Mouse (Mus musculus) bone marrow, adult 2 months (tissue): ENCODE measurements around the gene Cpox. TPM values are rescaled to one million over a fixed set of nuclear protein-coding genes. Genes with fewer than 3 reads are reported as not detected.

Source experiments
- H3K27ac ChIP-seq: fragments of 200-500 bp; 2 replicates; pipeline ENCODE4 v1.5.1; 2012; ENCODE audit warnings: low read depth, mild to moderate bottlenecking, control low read depth, inconsistent platforms, low read length; ENCODE audit not compliant: control insufficient read depth, poor library complexity, insufficient read depth
- H3K4me1 ChIP-seq: fragments of 200-500 bp; 2 replicates; pipeline ENCODE4 v1.6.1; 2011; ENCODE audit warnings: low read length; ENCODE audit not compliant: control insufficient read depth, insufficient read depth
- H3K4me3 ChIP-seq: fragments of 200-500 bp; replicated peaks from 2 replicates; pipeline ENCODE3; 2011; ENCODE audit warnings: mild to moderate bottlenecking, low read depth, low read length, control low read depth; ENCODE audit not compliant: control insufficient read depth
- CTCF ChIP-seq: fragments of 200-500 bp; IDR thresholded peaks from 2 replicates; pipeline ENCODE4 v1.5.1; 2011; ENCODE audit warnings: low read length, control low read depth; ENCODE audit not compliant: control insufficient read depth, insufficient read depth
- POLR2A ChIP-seq: fragments of 200-500 bp; IDR thresholded peaks from 2 replicates; pipeline ENCODE4 v1.6.1; 2011; ENCODE audit warnings: low read depth, mild to moderate bottlenecking, control low read depth, low read length, borderline replicate concordance; ENCODE audit not compliant: control insufficient read depth
- WGBS: fragments of 180-500 bp; shearing (Covaris S2); methylation state at CpG from one replicate; pipeline ENCODE4 v1.1.7; 2018; 5-methylcytosine and 5-hydroxymethylcytosine counted together
- polyA plus RNA-seq: library from polyadenylated mRNA; stranded (reverse); fragments of >200 nt; gene quantifications from 2 replicates; pipeline ENCODE4 v1.2.4, GENCODE M21; 2011; ENCODE audit warnings: low replicate concordance; ENCODE audit not compliant: missing spikeins, insufficient read depth, insufficient read length

The Cpox gene
- 68.6 and 121 TPM in 2 replicates for polyA plus RNA-seq

DNA sequence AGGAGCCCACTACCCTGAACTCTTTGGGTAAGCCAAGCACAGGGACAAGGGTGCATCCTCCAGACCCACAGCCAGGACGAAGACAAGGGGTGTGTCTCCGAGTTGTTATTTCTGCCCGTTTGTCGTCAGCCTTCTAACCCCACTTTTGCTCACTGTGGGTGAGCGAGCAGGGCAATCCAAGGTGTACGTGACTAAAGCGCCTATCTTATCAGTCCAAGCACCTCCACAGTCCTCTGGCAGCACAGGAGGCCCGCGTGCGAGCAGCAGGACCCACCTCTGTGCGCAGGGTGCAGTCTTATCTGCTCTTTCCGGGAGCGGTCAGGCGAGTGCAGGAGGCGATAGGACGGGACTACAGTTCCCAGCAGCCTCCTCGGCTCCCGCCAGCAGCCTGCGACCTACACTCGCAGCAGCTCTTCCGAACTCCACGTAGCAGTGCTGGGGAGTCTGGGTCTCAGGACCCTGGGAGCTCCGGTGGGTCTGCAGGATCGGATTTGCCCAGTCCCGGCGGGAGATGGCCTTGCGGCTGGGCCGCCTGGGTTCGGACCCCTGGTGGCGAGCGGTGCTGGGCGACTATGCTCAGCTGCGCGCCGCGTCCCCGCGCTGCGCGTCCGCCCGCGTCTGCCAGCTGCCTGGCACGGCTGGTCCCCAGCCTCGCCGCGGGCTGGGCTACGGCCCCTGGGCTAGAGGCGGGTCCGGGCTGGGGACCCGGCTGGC is at the start of gene Cpox:
TSS of gene Cpox (plus strand) at position 376 of the 714 bp plus-strand sequence.
- peak; percentile 90; the same call in 1 of the 2 replicates for TF ChIP-seq POLR2A
- peak; percentile 1; the same call in 1 of the 2 replicates for TF ChIP-seq CTCF
- peaks cover 1% of the 10 kb centered on the region; the same call in 1 of the 2 replicates for H3K4me1 ChIP-seq
- H3K27ac ChIP-seq = peak within 1 kb of the TSS; percentile 89
- H3K4me3 ChIP-seq = peak within 1 kb of the TSS; percentile 95
- 1% methylated on average over 51 of the region's 51 CpGs for WGBS

DNA sequence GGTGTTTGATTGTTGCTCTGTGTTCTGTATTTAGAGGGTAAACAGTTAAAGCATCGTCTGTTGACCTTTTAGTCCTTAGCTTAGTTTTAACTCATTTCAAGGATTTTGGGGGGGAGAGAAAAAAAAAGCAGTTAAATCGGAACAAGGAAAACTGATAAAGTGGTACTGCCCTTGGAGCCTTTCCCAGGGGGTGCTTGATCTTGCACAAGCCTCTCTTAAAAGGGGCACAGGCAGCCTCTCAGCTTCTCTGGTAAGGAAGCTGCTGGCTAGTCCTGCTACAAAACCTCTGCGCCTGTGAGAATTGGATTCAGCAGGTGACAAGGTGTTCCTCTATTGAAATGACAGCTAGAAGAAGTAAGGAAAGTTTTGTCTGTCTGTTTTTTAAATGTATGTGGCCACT is 47.7 kb upstream of the Cpox start:
- no peak overlapping the region for H3K27ac ChIP-seq
- H3K4me1 ChIP-seq = no peaks in the 10 kb centered on the region; the same call in 1 of the 2 replicates
- no peak overlapping the region for H3K4me3 ChIP-seq
- TF ChIP-seq POLR2A (no peak), CTCF (no peak)
- WGBS = 74% methylated on average over 3 of the region's 3 CpGs

DNA sequence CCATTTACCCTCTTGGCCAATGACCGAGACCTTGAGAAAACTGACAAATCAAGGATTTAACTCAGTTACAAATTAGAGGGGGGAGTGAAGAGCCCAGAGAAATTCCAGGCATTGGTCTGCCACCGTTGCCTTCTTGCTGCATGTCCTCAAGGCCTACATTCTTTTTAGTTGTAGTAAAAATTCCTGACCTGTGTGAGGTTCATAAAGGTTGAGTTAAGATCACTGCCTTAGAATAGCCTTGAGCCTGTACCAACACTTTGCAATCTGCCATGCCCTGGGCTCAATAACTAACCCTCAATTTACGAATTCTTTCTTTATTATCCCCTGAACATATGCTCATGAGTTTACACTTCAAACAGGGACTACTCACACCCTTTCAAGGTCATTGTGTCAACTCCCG is 47.0 kb upstream of the Cpox start:
- TF ChIP-seq CTCF (no peak), POLR2A (no peak)
- WGBS = 80% methylated on average over 4 of the region's 4 CpGs
- no peak overlapping the region for H3K4me3 ChIP-seq
- no peak overlapping the region for H3K27ac ChIP-seq
- no peaks in the 10 kb centered on the region; the same call in 1 of the 2 replicates for H3K4me1 ChIP-seq

DNA sequence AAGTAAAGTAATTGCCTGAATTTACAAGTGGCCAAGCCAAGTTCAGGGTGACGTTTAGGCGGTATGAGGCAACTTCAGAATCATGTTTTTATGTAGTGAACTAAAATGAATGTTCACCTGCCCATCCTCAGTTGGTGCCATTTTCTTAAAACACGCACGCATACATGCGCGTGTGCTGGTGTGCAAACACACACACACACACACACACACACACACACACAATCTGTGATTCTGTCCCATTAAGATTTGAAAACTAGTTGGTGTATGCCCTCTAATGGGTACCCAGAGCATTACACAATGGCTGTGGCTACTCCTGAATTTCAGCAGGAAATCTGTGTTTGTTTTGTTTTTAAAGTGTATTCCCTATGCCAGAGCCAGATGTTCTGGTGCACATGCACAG is 46.1 kb upstream of the Cpox start:
- whole genome bisulfite sequencing = 73% methylated on average over 6 of the region's 6 CpGs

DNA sequence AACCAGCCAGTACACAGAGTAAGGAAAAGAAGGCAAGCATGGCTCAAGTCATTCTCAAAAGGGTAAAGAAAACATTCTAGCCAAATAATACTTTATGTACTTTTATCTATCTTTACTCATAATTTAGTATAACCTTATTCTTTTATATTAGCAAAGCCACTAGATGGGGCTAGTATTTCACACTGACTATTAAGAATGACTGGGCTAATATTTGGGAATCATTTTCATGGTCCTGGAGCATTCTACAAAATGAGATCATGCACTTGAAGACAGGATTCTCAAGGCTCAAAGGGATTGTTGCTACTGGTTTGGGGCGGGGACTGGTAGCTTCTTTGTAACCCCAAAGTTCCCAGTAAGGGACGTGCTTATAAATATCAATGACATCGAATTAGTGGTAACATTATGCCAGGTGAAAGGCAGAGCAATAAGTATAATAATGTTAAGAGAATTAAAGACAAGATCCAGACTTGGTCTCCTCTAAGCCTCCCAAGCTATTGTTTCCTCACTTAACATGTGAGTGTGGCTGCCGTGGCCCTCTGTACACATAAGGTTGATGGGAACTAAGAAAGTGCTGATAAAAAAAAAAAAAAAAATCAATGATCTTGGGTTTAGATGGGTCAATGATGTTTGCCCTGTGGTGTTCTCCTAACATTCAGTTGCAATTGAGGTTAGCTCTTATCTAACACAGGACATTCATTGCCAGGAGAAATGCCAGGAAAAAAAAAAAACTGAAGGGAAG is 42.3 kb upstream of the Cpox start:
- WGBS = 80% methylated on average over 4 of the region's 4 CpGs
- no peak overlapping the region for H3K27ac ChIP-seq
- H3K4me1 ChIP-seq = no peaks in the 10 kb centered on the region; the same call in 1 of the 2 replicates
- no peak overlapping the region for H3K4me3 ChIP-seq
- TF ChIP-seq POLR2A = no peak
- TF ChIP-seq CTCF = no peak

More for the DNA sequence above, 46.1 kb upstream of the Cpox start:
- Histone ChIP-seq H3K4me3 (no peak overlapping the region), H3K27ac (no peak overlapping the region), H3K4me1 (no peaks in the 10 kb centered on the region; the same call in 1 of the 2 replicates)
- TF ChIP-seq CTCF (no peak), POLR2A (no peak)

- no peak for TF ChIP-seq CTCF
- WGBS = 85% methylated on average over 2 of the region's 2 CpGs
- Histone ChIP-seq H3K4me3 (no peak overlapping the region), H3K27ac (no peak overlapping the region), H3K4me1 (no peaks in the 10 kb centered on the region; the same call in 1 of the 2 replicates)
Observed at GRCm38 (mm10) chr16:58628336-58628680, 41.8 kb upstream of the Cpox start.

- H3K4me1 ChIP-seq = no peaks in the 10 kb centered on the region; the same call in 1 of the 2 replicates
- H3K27ac ChIP-seq = no peak overlapping the region
- no peak overlapping the region for H3K4me3 ChIP-seq
- 79% methylated on average over 5 of the region's 5 CpGs for WGBS
- no peak for TF ChIP-seq POLR2A
- TF ChIP-seq CTCF = no peak
Observed at GRCm38 (mm10) chr16:58628968-58629367, 41.1 kb upstream of the Cpox start.

DNA sequence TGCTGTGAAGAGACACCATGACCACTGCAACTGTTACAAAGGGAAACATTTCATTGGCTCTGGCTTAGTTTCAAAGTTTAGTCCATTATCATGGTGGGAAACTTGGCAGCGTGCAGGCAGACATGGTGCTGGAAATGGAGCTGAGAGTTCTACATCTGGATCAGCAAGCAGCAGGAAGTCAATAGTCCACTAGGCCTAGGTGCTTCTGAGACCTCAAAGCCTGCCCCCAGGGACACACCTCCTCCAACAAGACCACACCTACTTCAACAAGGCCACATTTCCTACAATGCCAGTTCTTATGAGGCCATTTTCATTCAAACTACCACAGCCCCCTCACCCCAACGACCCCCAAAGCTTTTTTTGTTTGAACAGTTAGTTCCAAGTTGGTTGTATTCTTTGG is 40.4 kb upstream of the Cpox start:
- no peak for TF ChIP-seq POLR2A
- TF ChIP-seq CTCF = no peak
- H3K4me1 ChIP-seq = no peaks in the 10 kb centered on the region; the same call in 1 of the 2 replicates
- no peak overlapping the region for H3K27ac ChIP-seq
- WGBS = 55% methylated on average over 2 of the region's 2 CpGs
- H3K4me3 ChIP-seq = no peak overlapping the region
